Mouse (Mus musculus) forebrain, embryonic 15.5 days (tissue): ENCODE data around the gene Ankrd34c. TPM values are rescaled to one million over a fixed set of nuclear protein-coding genes. Genes with fewer than 3 reads are reported as not detected.

Source experiments
- ATAC-seq: fragments of 200-750 bp; cut with Nextera tagmentation; replicated peaks from 2 replicates; pipeline ENCODE4 v1.8.0; 2017; ENCODE audit warnings: mild to moderate bottlenecking, moderate TSS enrichment, moderate library complexity
- H3K27ac ChIP-seq: fragments of 300-500 bp; sonication (generic); replicated peaks from 2 replicates; pipeline ENCODE4 v1.5.1; 2015; ENCODE audit warnings: mild to moderate bottlenecking, inconsistent platforms
- H3K27me3 ChIP-seq: fragments of 300-500 bp; sonication (generic); 2 replicates; pipeline ENCODE4 v1.6.1; 2015; ENCODE audit warnings: inconsistent platforms
- H3K36me3 ChIP-seq: fragments of 300-500 bp; sonication (generic); 2 replicates; pipeline ENCODE4 v1.6.1; 2015; ENCODE audit warnings: mild to moderate bottlenecking, inconsistent platforms
- H3K4me1 ChIP-seq: fragments of 300-500 bp; sonication (generic); 2 replicates; pipeline ENCODE4 v1.6.1; 2015; ENCODE audit warnings: inconsistent platforms
- H3K4me2 ChIP-seq: fragments of 300-500 bp; sonication (generic); replicated peaks from 2 replicates; pipeline ENCODE4 v1.6.1; 2015; ENCODE audit warnings: mild to moderate bottlenecking, inconsistent platforms
- H3K4me3 ChIP-seq: fragments of 300-500 bp; sonication (generic); 2 replicates; pipeline ENCODE4 v1.5.1; 2015; ENCODE audit warnings: mild to moderate bottlenecking, inconsistent platforms
- H3K9ac ChIP-seq: fragments of 300-500 bp; sonication (generic); replicated peaks from 2 replicates; pipeline ENCODE4 v1.6.1; 2015; ENCODE audit warnings: mild to moderate bottlenecking, inconsistent platforms
- H3K9me3 ChIP-seq: fragments of 300-500 bp; sonication (generic); 2 replicates; pipeline ENCODE4 v1.6.1; 2016; ENCODE audit warnings: inconsistent platforms
- whole genome bisulfite sequencing: fragments of 180-500 bp; shearing (Covaris S2); methylation state at CpG from one replicate; pipeline ENCODE4 v1.1.7; 2015; ENCODE audit warnings: mixed read lengths; 5-methylcytosine and 5-hydroxymethylcytosine counted together
- polyA plus RNA-seq: library from polyadenylated mRNA; unstranded; fragments of >200 nt; fragmentation: Nextera tagmentation; extraction: Ambion mirVana; gene quantifications from 2 replicates; pipeline ENCODE4 v1.2.1, GENCODE M21; 2015

Gene Ankrd34c
- polyA plus RNA-seq, result 0.04 and 0.13 TPM in 2 replicates

DNA sequence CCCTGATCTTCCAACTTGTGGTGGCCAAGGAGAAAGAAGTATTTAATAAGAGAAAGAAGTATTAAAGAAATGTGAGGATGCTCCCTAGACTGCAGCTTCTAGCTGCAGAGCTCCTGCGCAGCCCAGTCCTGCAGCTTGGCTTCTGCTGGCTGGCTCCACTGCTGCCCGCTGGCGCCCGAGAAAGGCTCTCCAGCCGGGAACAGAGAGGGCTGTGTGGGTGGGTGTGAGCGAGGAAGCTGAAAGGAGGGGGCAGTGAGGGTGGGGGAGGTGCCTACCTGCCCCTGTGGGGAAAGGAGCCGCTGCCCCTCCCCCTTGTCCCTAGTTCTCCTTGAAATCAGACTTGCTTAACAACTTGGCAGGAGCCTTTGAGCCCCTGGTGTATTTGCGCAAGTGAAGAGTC, at the start of gene Ankrd34c:
Gene Ankrd34c (minus strand): TSS at position 181 of the 400 bp plus-strand sequence.
- ATAC-seq, result peak; percentile 66; the same call in 1 of the 2 replicates
- H3K4me2 ChIP-seq, result peak within 1 kb of the TSS; percentile 30
- no peaks in the 10 kb centered on the region for H3K36me3 ChIP-seq
- peaks cover 10% of the 10 kb centered on the region; the same call in 1 of the 2 replicates for H3K27me3 ChIP-seq
- no peak within 1 kb of the TSS for H3K27ac ChIP-seq
- WGBS, result 2% methylated on average over 8 of the region's 8 CpGs
- H3K4me1 ChIP-seq, result peaks cover 10% of the 10 kb centered on the region; the same call in 1 of the 2 replicates
- peak within 1 kb of the TSS; percentile 25 for H3K4me3 ChIP-seq
- no peaks in the 10 kb centered on the region for H3K9me3 ChIP-seq
- no peak within 1 kb of the TSS for H3K9ac ChIP-seq

DNA sequence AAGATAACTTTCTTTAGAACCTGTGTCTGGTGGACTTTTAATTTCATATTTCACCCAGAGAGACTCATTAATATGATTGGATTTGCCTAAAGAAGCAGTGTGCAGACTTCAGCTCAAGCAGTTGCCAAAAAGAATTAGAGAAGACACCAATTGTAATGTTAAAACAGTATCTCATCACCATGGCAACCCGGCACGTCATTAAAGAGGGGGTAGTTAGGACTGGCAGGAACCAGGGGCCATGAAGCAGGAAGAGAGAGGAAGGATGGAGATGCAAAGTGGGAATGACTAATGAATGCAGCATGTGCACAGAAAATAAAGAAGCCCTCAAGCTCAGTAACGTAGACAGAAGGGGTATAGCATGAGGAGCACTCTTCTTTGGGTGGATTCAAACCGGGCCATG, 49.3 kb upstream of the Ankrd34c start:
- no peaks in the 10 kb centered on the region for H3K27me3 ChIP-seq
- H3K9ac ChIP-seq, result no peak overlapping the region
- no peak overlapping the region for H3K4me3 ChIP-seq
- ATAC-seq, result no peak
- 48% methylated on average over 4 of the region's 4 CpGs for WGBS
- H3K27ac ChIP-seq, result no peak overlapping the region
- H3K4me2 ChIP-seq, result no peak overlapping the region
- no peaks in the 10 kb centered on the region for H3K36me3 ChIP-seq
- H3K4me1 ChIP-seq, result 0 out of 2 replicates have a peak, but pooled peaks cover 5% of the 10 kb centered on the region
- no peaks in the 10 kb centered on the region for H3K9me3 ChIP-seq

- Histone ChIP-seq H3K27ac (no peak overlapping the region), H3K36me3 (no peaks in the 10 kb centered on the region), H3K9ac (no peak overlapping the region), H3K4me1 (no peaks in the 10 kb centered on the region), H3K27me3 (no peaks in the 10 kb centered on the region), H3K9me3 (no peaks in the 10 kb centered on the region), H3K4me3 (no peak overlapping the region), H3K4me2 (no peak overlapping the region)
- ATAC-seq, result no peak
Observed at GRCm38 (mm10) chr9:89781395-89781927, 43.2 kb upstream of the Ankrd34c start.

DNA sequence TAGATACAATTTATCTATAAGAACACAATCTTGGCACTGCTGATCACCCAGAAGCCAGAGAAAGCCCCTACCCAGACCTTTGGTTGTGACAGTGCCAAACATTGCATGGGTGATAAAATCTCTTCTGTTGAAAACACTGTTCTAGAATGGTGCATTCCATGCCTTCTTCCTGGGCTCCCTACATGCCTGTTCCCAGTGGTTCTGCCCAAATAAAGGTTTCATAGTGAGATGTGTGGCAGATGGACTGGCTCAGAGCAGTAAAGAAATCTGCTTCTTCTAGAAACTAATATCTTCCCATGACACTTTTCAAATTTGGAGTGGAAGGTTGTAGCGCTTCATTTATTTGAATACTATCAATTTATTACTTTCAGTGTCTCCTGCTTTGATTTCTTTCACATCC, 41.0 kb upstream of the Ankrd34c start:
- Histone ChIP-seq H3K27ac (no peak overlapping the region), H3K9me3 (no peaks in the 10 kb centered on the region), H3K9ac (no peak overlapping the region), H3K4me1 (no peaks in the 10 kb centered on the region), H3K27me3 (no peaks in the 10 kb centered on the region), H3K4me2 (no peak overlapping the region), H3K36me3 (no peaks in the 10 kb centered on the region), H3K4me3 (no peak overlapping the region)
- no peak for ATAC-seq
- WGBS, result 95% methylated on average over 1 of the region's 1 CpGs

GRCm38 (mm10) chr9:89771153-89771552, 32.9 kb upstream of the Ankrd34c start:
- Histone ChIP-seq H3K4me2 (no peak overlapping the region), H3K36me3 (no peaks in the 10 kb centered on the region), H3K9ac (no peak overlapping the region), H3K9me3 (no peaks in the 10 kb centered on the region), H3K4me1 (no peaks in the 10 kb centered on the region), H3K27me3 (no peaks in the 10 kb centered on the region), H3K27ac (no peak overlapping the region), H3K4me3 (no peak overlapping the region)
- 53% methylated on average over 1 of the region's 1 CpGs for WGBS
- no peak for ATAC-seq

- no peaks in the 10 kb centered on the region for H3K36me3 ChIP-seq
- H3K9ac ChIP-seq, result no peak overlapping the region
- 31% methylated on average over 1 of the region's 1 CpGs for WGBS
- H3K27me3 ChIP-seq, result no peaks in the 10 kb centered on the region
- no peak overlapping the region for H3K27ac ChIP-seq
- no peak overlapping the region for H3K4me2 ChIP-seq
- no peaks in the 10 kb centered on the region for H3K4me1 ChIP-seq
- H3K9me3 ChIP-seq, result no peaks in the 10 kb centered on the region
- no peak overlapping the region for H3K4me3 ChIP-seq
- no peak for ATAC-seq
Observed at GRCm38 (mm10) chr9:89762017-89762416, 23.7 kb upstream of the Ankrd34c start.

DNA sequence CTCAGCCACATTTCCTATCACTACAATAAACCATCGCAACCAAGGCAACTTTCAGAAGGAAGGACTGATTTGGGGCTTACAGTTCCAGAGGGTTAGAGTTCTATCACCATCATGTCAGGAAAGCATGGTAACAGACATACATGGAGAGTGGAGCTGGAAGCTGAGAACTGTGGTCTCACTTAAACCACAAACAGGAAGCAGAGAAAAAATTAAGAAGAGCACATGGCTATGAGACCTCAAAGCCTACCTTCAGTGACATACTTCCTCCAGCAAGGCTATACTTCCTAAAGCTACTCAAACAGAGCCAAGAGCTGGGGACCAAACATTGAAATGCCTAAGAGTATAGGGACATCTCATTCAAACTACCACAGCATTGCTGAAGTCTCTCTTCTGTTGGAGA, 20.3 kb upstream of the Ankrd34c start:
- Histone ChIP-seq H3K4me3 (no peak overlapping the region), H3K9me3 (no peaks in the 10 kb centered on the region), H3K4me2 (no peak overlapping the region), H3K9ac (no peak overlapping the region), H3K27ac (no peak overlapping the region), H3K27me3 (no peaks in the 10 kb centered on the region), H3K36me3 (no peaks in the 10 kb centered on the region), H3K4me1 (no peaks in the 10 kb centered on the region)
- 91% methylated on average over 1 of the region's 1 CpGs for WGBS
- ATAC-seq, result no peak

GRCm38 (mm10) chr9:89758139-89758538, 19.9 kb upstream of the Ankrd34c start:
- no peaks in the 10 kb centered on the region for H3K27me3 ChIP-seq
- ATAC-seq, result no peak
- no peak overlapping the region for H3K27ac ChIP-seq
- no peaks in the 10 kb centered on the region for H3K9me3 ChIP-seq
- WGBS, result 87% methylated on average over 1 of the region's 1 CpGs
- H3K9ac ChIP-seq, result no peak overlapping the region
- H3K36me3 ChIP-seq, result no peaks in the 10 kb centered on the region
- H3K4me1 ChIP-seq, result no peaks in the 10 kb centered on the region
- H3K4me3 ChIP-seq, result no peak overlapping the region
- no peak overlapping the region for H3K4me2 ChIP-seq

DNA sequence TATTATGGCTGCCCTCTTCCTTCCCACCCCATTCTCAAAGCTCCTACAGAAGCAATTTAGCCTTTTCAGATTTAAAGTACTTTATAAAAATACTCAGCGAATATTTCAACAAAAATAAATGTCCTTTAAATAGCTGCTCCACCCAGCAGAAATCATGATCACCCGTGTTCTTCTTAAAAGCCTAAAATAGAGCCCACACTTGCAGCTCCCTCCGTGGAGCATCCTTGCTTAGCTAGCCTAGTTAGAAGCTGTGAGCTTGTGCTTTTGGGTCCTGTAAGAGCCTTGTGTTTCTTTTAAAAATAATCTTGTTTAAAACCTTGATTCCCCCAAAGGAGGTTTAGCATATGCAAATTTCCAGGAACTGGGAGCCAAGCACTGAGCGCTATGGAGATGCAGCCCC, 19.3 kb upstream of the Ankrd34c start:
- H3K27me3 ChIP-seq, result no peaks in the 10 kb centered on the region
- H3K36me3 ChIP-seq, result no peaks in the 10 kb centered on the region
- no peaks in the 10 kb centered on the region for H3K9me3 ChIP-seq
- no peak overlapping the region for H3K4me3 ChIP-seq
- H3K4me1 ChIP-seq, result no peaks in the 10 kb centered on the region
- WGBS, result 41% methylated on average over 4 of the region's 4 CpGs
- H3K27ac ChIP-seq, result no peak overlapping the region
- H3K9ac ChIP-seq, result no peak overlapping the region
- H3K4me2 ChIP-seq, result no peak overlapping the region
- no peak for ATAC-seq

GRCm38 (mm10) chr9:89740041-89740440, 1.8 kb upstream of the Ankrd34c start:
- H3K36me3 ChIP-seq, result no peaks in the 10 kb centered on the region
- H3K27me3 ChIP-seq, result peaks cover 10% of the 10 kb centered on the region; the same call in 1 of the 2 replicates
- no peak overlapping the region for H3K9ac ChIP-seq
- no peaks in the 10 kb centered on the region for H3K9me3 ChIP-seq
- no peak for ATAC-seq
- peaks cover 10% of the 10 kb centered on the region; the same call in 1 of the 2 replicates for H3K4me1 ChIP-seq
- no peak overlapping the region for H3K27ac ChIP-seq
- no peak overlapping the region for H3K4me2 ChIP-seq
- H3K4me3 ChIP-seq, result no peak overlapping the region

DNA sequence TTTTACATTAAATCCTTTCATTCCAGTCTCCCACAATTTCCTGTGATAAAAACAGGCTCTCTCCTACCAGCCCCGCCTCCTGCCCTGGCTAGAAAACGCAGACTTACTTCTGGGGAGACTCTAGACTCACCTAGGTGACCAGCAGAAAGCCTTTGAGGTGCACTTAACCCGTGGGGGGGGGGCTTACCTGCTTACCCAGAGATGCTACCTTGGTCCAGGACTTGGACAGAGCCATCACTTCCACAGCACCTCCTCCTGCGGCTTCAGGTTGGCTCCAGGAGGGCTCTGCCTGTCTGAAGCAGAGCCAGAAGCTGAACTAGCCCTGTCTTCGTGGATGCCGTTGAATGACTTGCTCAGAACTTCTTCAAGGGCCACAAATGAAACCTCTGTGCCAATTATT, 387 bp downstream of the Ankrd34c start:
- Histone ChIP-seq H3K4me3 (peak overlapping the region; percentile 25; the same call in 1 of the 2 replicates), H3K9ac (no peak overlapping the region), H3K27ac (no peak overlapping the region), H3K9me3 (no peaks in the 10 kb centered on the region), H3K36me3 (no peaks in the 10 kb centered on the region), H3K4me2 (peak overlapping the region; percentile 30), H3K4me1 (peaks cover 10% of the 10 kb centered on the region; the same call in 1 of the 2 replicates), H3K27me3 (peaks cover 10% of the 10 kb centered on the region; the same call in 1 of the 2 replicates)
- 0 out of 2 replicates have a peak, but pooled peaks have one; percentile 16 for ATAC-seq
- 6% methylated on average over 6 of the region's 6 CpGs for WGBS

GRCm38 (mm10) chr9:89736932-89737705, 1.2 kb downstream of the Ankrd34c start:
- H3K27me3 ChIP-seq, result peaks cover 10% of the 10 kb centered on the region; the same call in 1 of the 2 replicates
- no peaks in the 10 kb centered on the region for H3K9me3 ChIP-seq
- H3K27ac ChIP-seq, result no peak overlapping the region
- H3K4me3 ChIP-seq, result peak overlapping the region; percentile 25
- 7% methylated on average over 20 of the region's 20 CpGs for WGBS
- ATAC-seq, result peak; percentile 66; the same call in 1 of the 2 replicates
- peak overlapping the region; percentile 30 for H3K4me2 ChIP-seq
- H3K9ac ChIP-seq, result no peak overlapping the region
- H3K4me1 ChIP-seq, result peaks cover 10% of the 10 kb centered on the region; the same call in 1 of the 2 replicates
- no peaks in the 10 kb centered on the region for H3K36me3 ChIP-seq
